Mouse (Mus musculus): ENCODE data around the gene Krt10. TPM values are rescaled to one million over a fixed set of nuclear protein-coding genes. Genes with fewer than 3 reads are reported as not detected.

The Krt10 gene
- polyA plus RNA-seq, 1 experiment: 1.2 TPM

- DNase-seq (ENCODE audit: low read depth): no peak
Observed at GRCm38 (mm10) chr11:99369853-99370451, 19.2 kb downstream of the Krt10 start.

- no peak for DNase-seq (ENCODE audit: low read depth)
Observed at GRCm38 (mm10) chr11:99369229-99369628, 19.9 kb downstream of the Krt10 start.

- DNase-seq (ENCODE audit: low read depth): no peak
Observed at GRCm38 (mm10) chr11:99366791-99367190, 22.4 kb downstream of the Krt10 start.

- no peak for DNase-seq (ENCODE audit: low read depth)
Observed at GRCm38 (mm10) chr11:99364412-99364811, 24.8 kb downstream of the Krt10 start.

- no peak for DNase-seq (ENCODE audit: low read depth)
Observed at GRCm38 (mm10) chr11:99361423-99361822, 27.7 kb downstream of the Krt10 start.

- DNase-seq (ENCODE audit: low read depth): no peak
Observed at GRCm38 (mm10) chr11:99351004-99351403, 38.2 kb downstream of the Krt10 start, which contains the start of gene Krt27. TSS of gene Krt27 (minus strand) at chr11:99351104.

- DNase-seq (ENCODE audit: low read depth): no peak
Observed at GRCm38 (mm10) chr11:99339299-99339847, 49.8 kb downstream of the Krt10 start.

GRCm38 (mm10) chr11:99337866-99338265, 51.3 kb downstream of the Krt10 start, which contains the start of gene Krt26:
TSS of gene Krt26 (minus strand) at chr11:99337966.
- no peak for DNase-seq (ENCODE audit: low read depth)

Other genes with a start within 250 kb of the Krt10 start
- 0.61 and 1.7 TPM in 2 replicates for gene Ccr7, start 234.3 kb downstream of the Krt10 start, polyA plus RNA-seq (2012; rRNA removed)
- 19.0 and 19.3 TPM in 2 replicates for gene Smarce1, start 158.3 kb downstream of the Krt10 start, polyA plus RNA-seq (2012; rRNA removed)
- gene Krt222, start 145.3 kb downstream of the Krt10 start, polyA plus RNA-seq (2012; rRNA removed): 0.25 and 0.68 TPM in 2 replicates
- not detected in 2 replicates for gene Krt24, start 104.1 kb downstream of the Krt10 start, polyA plus RNA-seq (2012; rRNA removed)
- not detected in 2 replicates for gene Krt25, start 66.4 kb downstream of the Krt10 start, polyA plus RNA-seq (2012; rRNA removed)
- not detected in 2 replicates for gene Krt26, start 51.4 kb downstream of the Krt10 start, polyA plus RNA-seq (2012; rRNA removed)
- not detected in 2 replicates for gene Krt27, start 38.3 kb downstream of the Krt10 start, polyA plus RNA-seq (2012; rRNA removed)
- gene Krt28, start 14.5 kb downstream of the Krt10 start, polyA plus RNA-seq (2012; rRNA removed): not detected in 2 replicates
- gene Krt12, start 32.9 kb upstream of the Krt10 start, polyA plus RNA-seq (2012; rRNA removed): not detected in 2 replicates
- 0.30 and 0.61 TPM in 2 replicates for gene Krt20, start 48.8 kb upstream of the Krt10 start, polyA plus RNA-seq (2012; rRNA removed)
- 20.2 and 32.9 TPM in 2 replicates for gene Krt23, start 103.8 kb upstream of the Krt10 start, polyA plus RNA-seq (2012; rRNA removed)
- gene Krt39, start 132.0 kb upstream of the Krt10 start, polyA plus RNA-seq (2012; rRNA removed): not detected in 2 replicates
- not detected in 2 replicates for gene Krt40, start 153.8 kb upstream of the Krt10 start, polyA plus RNA-seq (2012; rRNA removed)
- gene Krtap3-3, start 161.5 kb upstream of the Krt10 start, polyA plus RNA-seq (2012; rRNA removed): 0.66 and 1.0 TPM in 2 replicates
- not detected in 2 replicates for gene Krtap3-2, start 167.5 kb upstream of the Krt10 start, polyA plus RNA-seq (2012; rRNA removed)
- gene Gm11939, start 170.1 kb upstream of the Krt10 start, polyA plus RNA-seq (2012; rRNA removed): not detected in 2 replicates
- gene Krtap3-1, start 177.3 kb upstream of the Krt10 start, polyA plus RNA-seq (2012; rRNA removed): not detected in 2 replicates
- not detected in 2 replicates for gene Krtap1-5, start 191.7 kb upstream of the Krt10 start, polyA plus RNA-seq (2012; rRNA removed)
- gene Krtap1-4, start 194.3 kb upstream of the Krt10 start, polyA plus RNA-seq (2012; rRNA removed): not detected in 2 replicates
- not detected in 2 replicates for gene Krtap1-3, start 202.0 kb upstream of the Krt10 start, polyA plus RNA-seq (2012; rRNA removed)
- gene Krtap9-3, start 208.7 kb upstream of the Krt10 start, polyA plus RNA-seq (2012; rRNA removed): not detected in 2 replicates
- gene Gm11938, start 213.9 kb upstream of the Krt10 start, polyA plus RNA-seq (2012; rRNA removed): not detected in 2 replicates
- gene Gm11937, start 220.8 kb upstream of the Krt10 start, polyA plus RNA-seq (2012; rRNA removed): not detected in 2 replicates
- not detected in 2 replicates for gene Krtap2-4, start 225.5 kb upstream of the Krt10 start, polyA plus RNA-seq (2012; rRNA removed)
- gene Gm11562, start 231.1 kb upstream of the Krt10 start, polyA plus RNA-seq (2012; rRNA removed): not detected in 2 replicates
- not detected in 2 replicates for gene Krtap4-1, start 238.9 kb upstream of the Krt10 start, polyA plus RNA-seq (2012; rRNA removed)
- not detected in 2 replicates for gene Krtap4-2, start 245.7 kb upstream of the Krt10 start, polyA plus RNA-seq (2012; rRNA removed)